Mouse (Mus musculus) embryo, embryonic 11.5 days (tissue): ENCODE results near the gene Lrmda.
A peak's percentile ranks its signal among the peaks of the same experiment; 100 is the strongest.

Source experiments
- DNase-seq: peaks from one replicate; pipeline ENCODE4 v3.0.0-alpha.2; 2012; ENCODE audit warnings: low read depth, low spot score

Lrmda gene

GRCm38 (mm10) chr14:22647879-22648611 is 628.5 kb downstream of the Lrmda start:
- DNase-seq: no peak

GRCm38 (mm10) chr14:22649411-22649911 is 629.9 kb downstream of the Lrmda start:
- no peak for DNase-seq

DNA sequence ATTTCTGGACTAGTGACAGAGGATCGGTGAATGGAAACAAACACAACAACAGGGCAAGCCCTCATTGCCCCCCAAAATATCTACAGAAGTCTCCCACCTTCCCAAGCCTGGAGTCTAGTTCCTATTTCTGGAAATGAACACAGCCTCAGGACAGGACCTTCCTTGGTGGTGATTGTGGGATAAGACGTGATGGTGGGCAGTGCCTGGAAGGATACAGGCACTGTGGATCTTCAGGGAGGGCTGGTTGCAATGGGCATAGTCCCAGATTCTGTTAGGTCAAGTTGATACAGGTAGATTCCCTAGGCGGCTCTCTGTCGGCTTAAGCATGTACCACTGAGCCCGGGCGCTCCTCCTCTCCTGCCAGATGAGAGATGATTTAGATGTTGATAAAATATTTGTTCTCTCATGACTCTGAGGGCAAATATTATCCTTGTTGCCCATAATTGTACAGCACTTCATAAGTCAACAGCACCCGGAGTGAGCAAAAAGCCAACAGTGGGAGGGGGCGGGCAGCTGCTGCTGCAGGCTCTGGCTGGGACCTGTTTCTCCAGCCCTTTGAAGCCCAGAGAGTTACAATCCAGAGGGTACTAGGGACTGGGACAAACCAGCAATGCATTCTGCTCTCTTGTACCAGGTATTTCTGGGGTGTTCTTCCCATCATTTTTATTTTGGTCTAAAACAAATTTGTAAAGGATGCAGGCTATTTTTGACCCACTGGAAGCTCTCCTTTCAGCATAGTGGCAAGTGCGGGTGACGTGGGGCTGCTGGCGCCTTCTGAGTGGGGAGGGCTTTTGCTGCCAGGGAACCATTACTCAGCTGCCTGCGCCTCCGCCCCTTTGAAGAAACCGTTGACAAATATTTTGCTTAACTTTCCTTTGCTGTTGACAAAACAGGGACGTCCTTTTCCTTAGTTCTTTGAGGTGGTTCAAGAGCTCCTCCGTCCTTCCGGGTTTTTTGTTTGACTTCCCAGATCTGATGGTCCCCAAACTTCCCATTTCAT is 630.8 kb downstream of the Lrmda start:
- no peak for DNase-seq

GRCm38 (mm10) chr14:22651131-22651952 is 631.8 kb downstream of the Lrmda start:
- DNase-seq: peak; percentile 51

DNA sequence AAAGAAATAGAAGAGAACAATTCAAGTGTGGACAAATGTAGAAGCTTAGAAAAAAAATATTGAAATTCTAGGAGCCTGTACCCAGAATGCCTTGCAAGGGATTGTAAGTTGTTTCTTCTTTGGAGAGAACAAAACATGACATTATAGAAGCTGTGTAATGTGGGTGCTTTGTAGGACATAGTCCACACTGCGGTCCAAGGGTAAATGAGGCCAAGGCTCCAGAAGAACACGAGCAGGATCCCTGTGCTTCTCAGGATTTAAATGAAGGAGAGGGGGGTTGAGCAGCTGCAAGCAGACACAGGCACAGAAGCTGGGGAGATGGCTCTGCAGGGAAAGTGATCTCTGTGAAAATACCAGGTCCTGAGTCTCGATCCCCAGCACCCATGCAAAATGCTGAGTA is 643.0 kb downstream of the Lrmda start:
- DNase-seq: no peak

DNA sequence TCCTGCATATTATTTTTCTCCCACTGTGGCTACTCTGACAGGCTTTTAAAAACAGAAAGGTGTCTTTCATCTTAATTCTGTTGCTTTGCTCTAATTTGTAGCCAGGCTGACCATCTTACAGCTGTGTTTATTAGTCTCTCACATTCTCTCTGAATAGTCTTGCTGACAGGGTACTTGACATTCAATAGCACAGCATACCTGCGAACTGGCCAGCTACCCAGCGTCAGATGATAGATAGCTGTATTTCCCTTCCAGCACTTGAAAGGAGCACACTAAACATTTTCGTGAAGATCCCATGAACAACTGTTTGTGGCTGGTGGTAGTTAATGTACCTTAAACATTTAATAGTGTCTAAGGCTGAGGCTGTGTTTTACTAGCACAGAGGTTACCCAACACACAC is 646.9 kb downstream of the Lrmda start:
- no peak for DNase-seq

DNA sequence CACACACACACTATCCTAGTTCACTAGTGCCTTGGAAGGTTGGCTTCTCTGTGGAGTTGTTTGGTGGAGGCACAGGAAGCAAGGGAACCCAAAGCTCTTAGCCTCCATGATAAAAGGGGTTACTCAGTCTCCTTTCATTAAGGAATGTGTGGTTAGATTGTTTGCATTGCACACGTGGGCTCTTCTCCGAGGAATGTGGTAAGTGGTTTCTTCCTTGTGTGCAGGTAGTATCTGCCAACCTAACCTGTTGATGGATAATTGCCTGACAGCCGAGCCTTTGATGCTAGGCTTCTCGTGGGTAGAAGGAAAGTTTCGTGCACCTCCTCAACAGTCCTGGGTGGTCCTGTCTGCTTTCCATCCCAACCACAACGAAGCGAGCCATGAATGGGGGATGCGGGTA is 648.8 kb downstream of the Lrmda start:
- no peak for DNase-seq

- DNase-seq: no peak
Measured at GRCm38 (mm10) chr14:22668711-22669110, 649.2 kb downstream of the Lrmda start.

DNA sequence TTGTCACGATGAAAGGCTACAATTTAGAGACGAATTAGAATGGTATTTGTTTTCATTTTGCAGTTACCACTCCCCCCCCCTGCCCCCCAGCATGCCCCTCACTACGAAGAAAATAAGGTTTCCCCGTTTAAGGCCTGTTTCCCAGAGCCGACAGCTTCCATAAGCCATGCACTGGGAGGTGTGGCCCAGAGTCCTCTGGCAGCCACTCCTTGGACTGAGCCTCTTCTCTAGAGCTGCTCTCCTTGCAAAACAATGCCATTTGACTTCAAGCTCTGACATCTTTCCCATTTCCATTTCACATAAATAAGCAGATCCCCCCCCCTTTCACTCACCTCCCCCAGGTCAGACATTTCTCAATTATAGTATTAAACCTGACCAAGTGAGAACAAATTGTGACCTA is 654.1 kb downstream of the Lrmda start:
- DNase-seq: no peak

- DNase-seq: no peak
Measured at GRCm38 (mm10) chr14:22679008-22679704, 659.6 kb downstream of the Lrmda start.

DNA sequence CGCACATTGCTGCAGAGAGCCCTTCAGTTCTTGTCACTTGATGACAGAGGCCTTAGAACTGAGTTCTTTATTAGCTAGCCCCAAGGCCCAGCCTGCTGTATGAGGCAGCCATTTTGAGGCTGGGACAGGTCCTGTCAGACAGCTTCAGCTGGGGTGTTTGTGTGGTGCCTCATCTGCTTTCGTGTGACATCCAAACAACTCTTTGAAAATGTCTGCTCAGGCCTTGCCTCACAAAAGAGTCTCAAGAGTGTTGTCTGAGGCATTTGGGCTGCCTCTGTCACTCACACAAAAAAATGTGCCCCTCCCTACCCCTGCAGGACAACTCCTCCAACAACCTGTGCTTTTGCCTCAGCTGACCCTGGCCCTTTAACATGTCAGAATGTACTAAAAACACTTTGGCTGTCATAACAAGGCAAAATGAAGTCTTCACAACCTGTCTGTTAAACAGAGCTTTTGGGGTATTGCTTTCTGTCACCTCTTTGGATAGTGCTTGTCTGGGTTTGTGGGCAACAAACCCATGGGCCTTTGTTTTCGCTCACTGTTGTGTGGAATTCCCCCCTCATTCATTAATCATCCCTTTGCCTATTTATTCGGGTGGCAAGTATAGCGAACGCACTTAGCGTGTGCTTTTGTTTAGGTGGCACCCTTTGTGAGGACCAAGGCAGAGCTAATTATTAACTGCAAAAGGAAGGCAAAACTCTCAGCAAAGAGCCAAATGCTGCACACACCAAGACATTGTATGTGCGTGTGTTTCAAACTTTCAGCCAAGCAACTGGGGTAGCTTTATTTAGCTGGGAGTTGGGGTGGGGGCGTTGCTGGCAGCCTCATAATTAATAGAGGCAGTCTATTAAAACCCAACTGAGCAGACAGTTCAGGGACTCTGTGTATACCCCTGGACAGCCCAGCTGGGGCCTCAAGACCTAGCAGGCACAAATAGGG is 660.5 kb downstream of the Lrmda start:
- DNase-seq: no peak

GRCm38 (mm10) chr14:22686886-22687285 is 667.4 kb downstream of the Lrmda start:
- no peak for DNase-seq

DNA sequence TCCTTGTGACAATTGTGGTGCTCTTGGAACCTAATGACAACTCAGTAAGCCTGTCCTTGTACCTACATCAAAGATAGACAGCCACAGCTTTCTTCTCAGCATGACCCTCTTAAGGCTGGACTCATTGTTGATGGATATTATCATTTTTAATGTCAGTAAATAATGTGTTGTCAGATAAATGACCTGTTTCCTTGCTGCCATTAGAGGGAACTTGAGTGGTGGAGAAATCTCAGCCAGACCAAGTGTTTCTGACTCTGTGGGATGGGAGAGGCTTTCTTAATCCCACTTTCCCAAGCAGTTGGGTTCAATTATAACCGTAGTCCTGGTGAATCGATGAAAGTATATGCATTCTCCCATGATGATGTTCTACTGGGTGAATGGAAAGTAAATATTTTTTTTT is 668.9 kb downstream of the Lrmda start:
- no peak for DNase-seq

- no peak for DNase-seq
Measured at GRCm38 (mm10) chr14:22695448-22695847, 675.9 kb downstream of the Lrmda start.

GRCm38 (mm10) chr14:22695931-22696365 is 676.4 kb downstream of the Lrmda start:
- no peak for DNase-seq

- no peak for DNase-seq
Measured at GRCm38 (mm10) chr14:22700236-22700635, 680.7 kb downstream of the Lrmda start.

GRCm38 (mm10) chr14:22700690-22701089 is 681.2 kb downstream of the Lrmda start:
- DNase-seq: no peak

- DNase-seq: no peak
Measured at GRCm38 (mm10) chr14:22707958-22708701, 688.6 kb downstream of the Lrmda start.

GRCm38 (mm10) chr14:22710071-22710661 is 690.7 kb downstream of the Lrmda start:
- no peak for DNase-seq
